Mouse (Mus musculus) T-helper 2 cell (primary cell): ENCODE measurements around the gene 5530400C23Rik.
"Not testable (repeated sequence)": the region's sequence is repeated elsewhere in the genome, so short reads cannot be mapped to it uniquely, and the experiment has no call there.

Experiments
- in situ Hi-C: fragments of 300-600 bp; cut with MboI, MseI; formaldehyde crosslinking; loops from one replicate; pipeline ENCODE4 v1.15.1; 2025; ENCODE audit warnings: high pct_unique_total_duplicates

Gene 5530400C23Rik

DNA sequence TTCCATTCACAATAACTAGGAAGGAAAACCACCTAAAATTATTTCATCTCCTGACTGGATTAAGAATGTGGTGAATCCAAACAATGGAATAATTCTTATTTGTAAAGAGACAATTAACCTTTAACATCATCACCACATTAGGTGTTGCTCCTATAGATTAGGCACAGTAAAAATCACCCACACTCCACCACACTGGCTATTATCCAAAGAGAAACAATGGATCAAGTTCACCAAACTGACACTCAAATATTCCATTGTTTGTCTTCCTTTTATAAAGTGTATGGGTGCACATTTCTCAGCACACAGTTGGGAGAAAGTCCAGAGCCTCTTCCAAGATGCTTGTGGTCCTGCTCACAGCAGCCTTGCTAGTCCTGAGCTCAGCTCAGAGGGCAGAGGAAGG lies at the start of gene 5530400C23Rik:
Gene 5530400C23Rik, plus strand, starts transcription at position 301 of the 400 bp plus-strand sequence.
- in situ Hi-C loops, result not testable (repeated sequence)

DNA sequence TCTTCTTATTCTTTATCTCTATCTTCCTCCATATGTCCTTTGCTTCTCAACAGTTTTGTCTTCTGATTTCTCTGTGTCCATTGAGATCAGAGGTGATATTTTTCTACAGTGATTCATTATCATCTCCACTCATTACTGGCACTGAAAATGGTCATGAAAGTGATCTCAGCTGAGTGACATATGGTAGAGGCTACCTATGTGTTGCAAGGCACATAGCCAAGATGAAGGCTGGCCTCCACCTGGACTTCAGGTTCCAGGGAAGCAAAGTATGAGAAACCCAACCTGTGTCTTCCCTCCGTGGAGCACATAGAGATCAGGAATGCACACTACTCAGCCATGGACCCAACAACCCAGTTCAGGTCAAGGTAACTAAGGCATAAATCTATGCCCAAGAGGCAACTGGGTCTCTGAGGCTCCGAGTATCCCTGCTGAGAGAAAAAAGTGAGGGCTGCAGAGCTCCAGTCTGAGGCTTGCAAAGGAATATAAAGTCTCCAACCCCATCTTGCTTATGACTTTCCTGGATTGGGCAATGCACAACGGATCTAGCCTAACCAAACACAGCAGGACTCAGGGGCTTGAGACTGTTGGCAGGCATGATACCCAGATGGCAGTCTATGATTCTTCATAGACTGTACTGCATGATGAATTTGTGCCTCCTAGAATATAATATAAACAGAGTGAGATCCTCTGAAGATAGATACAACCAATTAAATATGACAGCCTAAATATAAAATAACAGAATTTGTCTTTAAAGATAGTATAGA lies 14.1 kb downstream of the 5530400C23Rik start:
- in situ Hi-C loops, result no loop called here

DNA sequence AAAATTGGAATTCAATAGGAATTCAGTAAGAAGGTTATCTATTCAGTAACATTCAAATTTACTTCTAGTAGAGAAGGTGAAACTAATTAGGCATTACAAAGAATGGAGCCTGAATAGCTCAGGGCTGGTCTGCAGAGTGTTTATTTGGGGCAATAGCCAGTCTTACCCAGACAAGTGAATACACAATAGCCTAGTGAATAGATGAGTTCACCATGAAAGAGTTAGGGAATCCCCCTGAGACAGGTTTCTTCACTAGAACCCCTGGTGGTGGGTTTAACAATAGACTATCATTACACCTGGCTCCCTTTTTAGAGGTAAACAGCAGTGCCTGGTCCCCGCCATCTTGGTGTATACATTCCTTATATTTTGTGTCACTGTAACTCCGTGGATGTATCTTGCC lies 21.9 kb downstream of the 5530400C23Rik start:
- in situ Hi-C loops, result not testable (repeated sequence)

- in situ Hi-C loops, result loop anchor here (10.0 kb wide), 1 partner anchor 774 kb away; the partner anchor contains the start of gene Prh1
These were observed 46.5 kb downstream of the 5530400C23Rik start for GRCm38 (mm10) chr6:133338535-133338934.

DNA sequence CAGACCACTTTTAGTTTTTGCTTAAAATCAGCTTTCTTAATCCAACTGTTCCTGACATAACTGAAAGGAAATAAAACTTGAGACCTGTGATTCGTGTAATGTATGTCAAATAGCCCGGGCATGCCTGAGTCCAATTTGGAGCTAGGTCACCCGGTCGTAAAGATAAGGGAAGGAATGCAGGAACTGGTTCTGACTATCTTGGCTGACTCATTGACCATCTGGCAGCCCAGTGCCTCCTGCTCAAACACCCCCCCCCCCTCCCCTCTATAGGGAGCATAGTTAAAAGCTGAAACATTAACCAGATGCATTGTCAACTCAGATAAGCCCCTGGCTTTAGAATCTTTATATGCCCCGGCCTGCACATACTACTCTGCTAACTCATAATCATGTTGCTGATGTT lies 49.7 kb downstream of the 5530400C23Rik start:
- in situ Hi-C loops, result not testable (repeated sequence)
